Mouse (Mus musculus) kidney, postnatal 36 days (tissue): ENCODE data around the gene Zmiz1.
A peak's percentile ranks its signal among the peaks of the same experiment; 100 is the strongest.

Experiments used
- DNase-seq, 2 experiments: peaks; one replicate each; pipeline ENCODE4 v3.0.0; 2021 to 2022; ENCODE audit warnings: mixed read lengths in 2 of 2

The Zmiz1 gene

DNA sequence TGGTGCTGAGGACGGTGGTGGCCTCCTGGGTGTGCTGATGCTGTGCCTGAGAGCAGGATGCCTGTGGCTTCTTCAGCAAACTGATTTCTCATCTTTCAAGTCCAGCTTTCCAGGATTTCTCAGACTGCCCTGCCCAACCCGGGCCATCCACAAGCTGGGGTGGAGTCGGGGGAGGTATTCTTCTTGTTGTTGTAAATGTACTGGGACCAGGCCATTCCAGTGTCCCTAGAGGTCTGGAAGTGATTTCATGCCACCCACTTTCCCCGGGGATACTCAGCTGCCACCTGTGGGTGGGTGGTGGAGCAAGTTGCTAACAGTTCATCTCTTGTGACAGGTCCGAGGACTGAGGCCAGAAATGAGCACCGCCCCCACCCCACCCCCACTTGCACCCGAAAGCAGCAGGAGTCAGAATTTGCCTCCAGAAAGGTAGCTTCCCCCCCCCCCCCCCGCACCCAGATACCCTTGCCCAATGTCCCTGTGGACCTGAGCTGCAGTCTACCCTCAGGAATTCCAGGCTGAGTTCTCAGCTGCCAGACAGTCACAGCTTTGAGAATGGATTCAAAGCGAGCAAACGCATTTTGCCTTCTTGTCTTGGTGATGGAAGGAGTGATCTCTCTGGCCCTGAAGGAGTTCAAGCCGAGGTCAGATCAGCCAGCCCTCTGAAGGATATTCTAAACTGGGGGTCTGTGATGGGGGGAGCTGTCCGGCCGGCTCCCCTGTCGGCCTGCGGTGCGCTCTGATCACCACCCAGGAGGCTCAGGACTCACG lies 2.1 kb upstream of the Zmiz1 start:
- peak; percentile 57 to 60 for DNase-seq

- peak; percentile 97 to 99 for DNase-seq
Observed at GRCm38 (mm10) chr14:25457434-25457957, 1.5 kb upstream of the Zmiz1 start.

DNA sequence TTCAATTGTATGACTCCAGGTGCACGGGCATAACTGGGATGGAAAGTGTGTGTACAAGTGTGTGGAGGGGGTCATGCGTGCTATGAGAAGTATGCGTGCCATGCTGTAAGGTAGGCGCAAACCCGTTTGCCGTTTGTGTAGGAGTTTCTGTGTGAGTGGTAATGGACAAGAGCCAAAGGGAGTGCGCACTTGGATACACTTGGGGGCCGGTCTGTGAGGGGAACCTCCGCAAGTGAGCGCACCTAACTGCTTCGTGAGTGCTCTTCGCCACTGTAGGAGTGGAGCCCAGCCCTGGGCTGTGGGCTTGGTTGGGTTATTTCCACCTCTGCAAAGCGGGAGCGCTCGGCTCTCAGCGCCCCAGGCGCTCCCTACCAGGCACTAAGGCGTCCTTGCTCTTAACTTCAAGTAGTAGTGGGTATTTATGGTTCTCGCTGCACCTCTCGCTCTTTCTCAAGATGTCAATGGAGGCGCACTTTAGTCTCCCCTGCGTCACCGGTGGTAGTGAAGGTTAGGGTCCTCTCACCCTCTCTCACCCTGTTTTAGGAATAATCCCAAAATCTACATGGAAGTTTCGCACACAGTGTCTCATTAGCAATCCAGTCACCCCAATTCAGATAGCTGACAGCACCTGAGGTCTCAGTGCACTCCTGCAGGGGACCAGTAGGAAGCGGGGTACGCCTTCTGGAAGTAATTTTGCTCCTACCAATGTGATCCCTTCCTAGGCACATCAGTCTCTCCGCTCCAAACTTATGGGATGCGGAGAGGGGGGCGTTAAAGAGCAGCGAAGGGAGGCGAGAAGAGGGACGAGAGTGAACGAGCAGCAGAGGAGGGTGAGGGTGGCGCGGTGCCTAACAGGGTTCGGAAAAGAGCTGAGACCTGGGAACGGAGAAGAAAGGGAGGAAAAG lies 622 bp upstream of the Zmiz1 start:
- DNase-seq: peak in 1 of 2 experiments; percentile 60

GRCm38 (mm10) chr14:25459394-25459997 lies 511 bp downstream of the Zmiz1 start:
- DNase-seq: peak in 1 of 2 experiments; percentile 86

GRCm38 (mm10) chr14:25459998-25460800 lies 1.2 kb downstream of the Zmiz1 start:
- peak; percentile 81 to 86 for DNase-seq

GRCm38 (mm10) chr14:25460801-25461675 lies 2.1 kb downstream of the Zmiz1 start:
- DNase-seq: peak; percentile 88 to 92

GRCm38 (mm10) chr14:25461676-25462385 lies 2.8 kb downstream of the Zmiz1 start:
- peak; percentile 29 to 51 for DNase-seq

DNA sequence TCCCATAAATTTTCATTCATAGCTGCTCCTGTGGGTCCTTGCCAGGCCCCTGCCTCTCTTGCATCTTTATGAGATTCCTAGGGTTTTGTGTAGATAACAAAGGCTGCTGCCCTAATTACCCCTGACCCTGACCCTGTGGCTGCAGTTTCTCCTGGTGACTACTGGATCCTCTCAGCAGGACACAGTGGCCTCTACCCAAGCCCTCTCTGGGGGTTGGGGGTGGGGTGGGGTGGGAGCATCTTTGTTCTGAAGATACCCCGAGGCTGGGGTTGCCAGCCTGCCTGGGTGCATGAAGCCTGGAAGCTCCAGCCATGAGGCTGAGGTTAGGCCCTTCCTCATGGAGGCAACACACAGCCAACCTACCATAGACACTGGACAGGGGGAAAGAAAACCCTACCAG lies 4.0 kb downstream of the Zmiz1 start:
- peak in 1 of 2 experiments; percentile 2 for DNase-seq

DNA sequence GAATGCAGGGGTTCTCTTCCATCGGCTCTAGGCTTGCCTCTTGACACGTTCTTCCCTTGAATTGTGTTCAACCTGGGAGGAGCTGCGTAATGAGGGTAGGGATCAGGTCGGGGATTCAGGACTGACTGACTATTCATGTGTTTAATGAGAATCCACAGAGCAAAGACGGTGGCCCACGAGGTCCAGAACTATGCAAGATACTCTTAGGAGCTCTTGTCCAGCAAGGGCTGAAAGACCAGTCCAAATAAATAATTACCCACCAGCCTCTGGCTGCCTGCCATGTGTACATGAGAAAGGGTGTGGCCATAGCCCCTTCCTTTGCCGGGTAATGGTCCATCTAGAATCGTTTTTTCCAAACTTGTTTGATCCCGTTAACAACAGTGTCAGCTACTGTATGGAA lies 4.9 kb downstream of the Zmiz1 start:
- DNase-seq: peak; percentile 93

DNA sequence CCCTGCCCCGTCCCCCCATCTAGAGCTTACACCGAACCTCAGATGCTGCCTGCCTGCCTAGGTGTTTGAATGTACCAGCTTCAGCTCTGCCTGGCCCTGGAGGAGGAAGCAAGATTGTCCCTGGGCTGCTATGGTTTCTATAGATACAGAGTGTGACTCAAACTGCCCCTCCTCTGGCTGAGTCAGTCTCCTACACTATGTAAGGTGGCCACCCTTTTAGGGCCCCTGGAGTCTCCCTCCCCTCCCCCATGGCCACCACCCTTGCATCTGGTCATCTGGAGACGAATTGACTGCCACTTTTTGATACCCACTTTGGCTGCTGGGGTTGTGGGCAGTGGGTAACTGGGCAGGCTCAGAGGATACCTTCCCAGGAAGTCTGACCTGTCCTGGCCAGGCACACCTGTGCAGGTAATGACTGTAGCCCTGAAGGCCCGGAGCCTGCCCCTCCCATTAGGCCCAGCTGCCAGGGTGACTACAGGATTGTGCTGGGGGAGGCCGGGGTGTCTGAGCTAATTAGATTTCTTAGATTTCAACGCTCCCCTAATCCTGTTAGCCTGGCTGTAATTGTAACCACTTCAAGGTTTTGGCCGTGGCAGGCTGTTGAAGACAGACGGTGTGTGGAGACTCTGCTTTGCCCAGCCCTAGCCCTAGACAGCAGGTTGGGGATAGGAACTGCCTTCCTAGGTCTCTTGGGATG lies 5.8 kb downstream of the Zmiz1 start:
- DNase-seq: peak in 1 of 2 experiments; percentile 50

DNA sequence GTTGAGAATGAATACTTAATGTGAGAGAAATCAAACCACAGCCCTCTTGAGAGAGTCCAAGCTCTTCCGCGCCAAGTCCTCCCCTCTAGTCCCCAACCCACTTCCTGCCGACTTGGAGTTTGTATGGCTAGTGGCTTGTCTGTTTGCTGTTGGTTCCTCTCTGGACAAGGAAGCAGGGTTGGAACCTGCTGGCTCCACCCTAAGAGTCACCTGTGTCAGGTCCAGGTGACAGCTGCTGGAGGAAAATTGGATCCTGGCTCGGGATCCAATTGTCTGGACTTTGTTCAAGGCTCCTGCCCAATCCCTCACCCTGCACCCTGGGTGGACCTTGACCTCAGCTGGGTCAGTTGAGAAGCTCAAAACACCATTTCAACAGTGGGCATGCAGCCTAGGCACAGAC lies 7.4 kb downstream of the Zmiz1 start:
- peak; percentile 85 to 91 for DNase-seq

- DNase-seq: peak; percentile 72 to 73
Observed at GRCm38 (mm10) chr14:25467911-25468668, 9.1 kb downstream of the Zmiz1 start.

DNA sequence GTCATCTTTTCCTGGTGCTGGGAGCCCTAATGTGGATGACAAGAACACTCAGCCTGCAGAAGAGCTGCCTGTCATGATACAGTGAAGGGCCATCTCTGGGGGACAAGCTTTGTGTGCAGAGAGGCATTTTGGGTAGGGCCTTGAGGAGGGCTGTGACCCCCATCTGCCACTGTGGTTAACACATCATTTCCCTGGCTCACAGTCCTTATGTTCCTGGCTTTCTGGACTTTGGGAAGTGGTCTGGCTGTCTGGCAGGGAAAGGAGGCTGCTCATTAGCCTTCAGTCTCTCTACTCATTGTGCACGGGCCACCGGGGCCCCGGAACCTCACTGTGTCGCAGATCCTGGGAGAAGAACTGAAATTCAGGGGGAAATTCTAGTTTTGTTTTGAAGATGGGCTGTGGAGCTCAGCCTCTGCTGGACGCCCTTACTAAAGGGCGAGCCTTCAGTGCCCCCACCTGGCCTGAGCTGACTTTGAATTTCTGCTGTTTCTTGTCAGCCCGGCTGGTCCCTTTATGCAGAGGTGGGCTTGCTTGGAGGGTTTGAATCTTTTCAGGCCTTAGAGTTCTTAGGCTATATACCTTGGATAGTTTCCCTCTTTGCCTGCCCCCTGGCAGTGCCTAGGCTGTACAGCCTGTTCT lies 10.0 kb downstream of the Zmiz1 start:
- DNase-seq: no peak

DNA sequence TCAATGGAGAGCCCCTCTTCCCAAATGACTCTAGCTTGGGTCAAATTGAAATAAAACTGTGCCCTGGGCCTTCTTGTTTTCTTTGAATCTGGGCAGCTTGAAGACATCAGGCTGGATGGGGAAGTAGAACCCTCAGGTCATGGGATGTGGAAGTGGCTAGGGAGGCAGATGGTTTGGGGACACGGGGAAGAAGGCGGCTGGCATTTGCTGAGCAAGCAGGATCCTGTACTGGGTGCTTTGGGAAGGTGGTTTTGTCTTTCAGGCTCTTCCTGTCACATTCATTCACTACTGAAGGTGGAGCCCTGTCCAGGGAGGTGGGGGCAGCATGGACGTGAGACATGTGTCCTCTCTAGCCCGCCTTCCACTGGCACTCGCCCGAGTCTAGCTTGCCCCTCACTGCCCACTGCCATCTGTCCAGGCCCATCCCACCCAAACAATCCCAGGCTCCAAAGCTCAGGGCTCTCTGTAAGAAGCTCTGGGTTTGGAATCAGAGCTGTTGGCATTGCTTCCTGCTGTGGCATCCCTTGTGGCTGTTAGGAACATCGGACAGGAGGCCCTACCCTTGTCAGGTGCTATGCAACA lies 11.3 kb downstream of the Zmiz1 start:
- no peak for DNase-seq

DNA sequence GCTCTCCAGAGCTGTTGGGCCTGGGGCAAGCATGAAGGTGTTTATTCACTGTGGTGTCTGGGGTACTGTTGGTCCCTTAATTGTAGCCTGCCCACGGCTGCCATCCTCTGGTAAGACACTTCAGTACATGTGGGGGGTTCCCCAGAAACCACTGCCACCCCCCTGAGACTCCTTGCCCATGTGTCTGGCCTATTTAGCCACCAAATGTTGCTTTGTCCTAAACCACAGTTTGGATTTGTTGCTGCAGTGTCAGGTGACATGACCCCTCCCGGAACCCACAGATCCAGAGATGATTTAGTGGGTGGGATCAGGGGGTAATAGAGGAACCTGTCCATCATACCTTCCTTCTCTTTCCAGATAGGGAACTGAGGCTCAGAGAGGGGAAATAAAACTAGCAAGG lies 12.1 kb downstream of the Zmiz1 start:
- DNase-seq: no peak

DNA sequence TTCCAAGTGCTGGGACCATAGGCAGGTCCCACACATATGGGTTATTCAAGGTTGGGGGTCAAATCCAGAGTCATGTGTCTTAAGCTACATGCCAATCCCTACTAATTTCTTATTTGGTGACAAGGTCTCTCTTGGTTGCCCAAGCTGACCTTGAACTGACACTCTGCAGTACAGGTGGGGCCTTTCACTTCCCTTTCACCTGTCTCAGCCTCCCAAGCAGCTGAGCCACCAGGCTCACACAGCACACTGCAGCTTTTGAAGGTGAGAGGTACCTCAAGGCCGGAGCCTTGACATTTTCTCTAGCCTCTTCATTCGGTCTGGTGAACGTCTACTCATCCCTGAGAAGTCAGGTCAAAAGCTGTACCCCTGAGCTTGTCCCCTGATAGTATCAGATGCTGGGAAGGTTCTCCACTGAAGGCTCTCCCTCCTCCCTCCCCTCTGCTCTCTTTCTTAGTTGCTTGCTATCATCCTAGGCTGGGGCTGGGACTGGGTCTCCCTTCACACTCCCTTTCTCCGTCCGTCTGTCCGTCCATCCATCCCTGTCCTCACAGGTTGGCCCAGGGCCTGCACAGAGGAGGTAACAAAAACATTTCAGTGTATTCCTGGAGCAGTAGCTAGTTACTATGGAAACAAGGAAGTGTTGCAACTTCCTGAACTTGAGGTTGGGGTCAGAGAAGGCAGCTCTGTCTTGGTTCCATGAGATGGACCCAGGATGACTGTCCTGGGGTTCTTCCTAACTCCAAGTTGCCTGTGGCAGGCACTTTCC lies 13.3 kb downstream of the Zmiz1 start:
- DNase-seq: peak; percentile 76 to 82

- peak; percentile 80 to 88 for DNase-seq
Observed at GRCm38 (mm10) chr14:25472981-25473649, 14.1 kb downstream of the Zmiz1 start.
